Mouse (Mus musculus) limb, embryonic 14.5 days (tissue): ENCODE data around the gene 4930505A04Rik. TPM values are rescaled to one million over a fixed set of nuclear protein-coding genes. Genes with fewer than 3 reads are reported as not detected.

Source experiments
- ATAC-seq: fragments of 200-750 bp; cut with Nextera tagmentation; 2 replicates; pipeline ENCODE4 v1.8.0; 2017; ENCODE audit warnings: low read depth, moderate number of reproducible peaks, moderate TSS enrichment; ENCODE audit not compliant: low FRiP score
- DNase-seq: peaks from one replicate; pipeline ENCODE4 v3.0.0-alpha.2; 2015; ENCODE audit warnings: low spot score
- H3K27ac ChIP-seq: fragments of 300-500 bp; sonication (generic); replicated peaks from 2 replicates; pipeline ENCODE4 v1.5.1; 2014; ENCODE audit warnings: low read depth, mild to moderate bottlenecking, low read length, moderate library complexity, mixed read lengths
- H3K27me3 ChIP-seq: fragments of 300-500 bp; sonication (generic); 2 replicates; pipeline ENCODE4 v1.6.1; 2014; ENCODE audit warnings: low read length, mixed read lengths; ENCODE audit not compliant: control insufficient read depth, insufficient read depth
- H3K36me3 ChIP-seq: fragments of 300-500 bp; sonication (generic); 2 replicates; pipeline ENCODE4 v1.6.1; 2014; ENCODE audit warnings: mild to moderate bottlenecking, low read length, moderate library complexity, mixed read lengths; ENCODE audit not compliant: control insufficient read depth, insufficient read depth
- H3K4me1 ChIP-seq: fragments of 300-500 bp; sonication (generic); 2 replicates; pipeline ENCODE4 v1.6.1; 2014; ENCODE audit warnings: antibody characterized with exemption, low read length, mixed read lengths; ENCODE audit not compliant: control insufficient read depth, insufficient read depth
- H3K4me2 ChIP-seq: fragments of 300-500 bp; sonication (generic); replicated peaks from 2 replicates; pipeline ENCODE4 v1.6.1; 2014; ENCODE audit warnings: low read depth, mild to moderate bottlenecking, low read length, moderate library complexity; ENCODE audit not compliant: severe bottlenecking
- H3K4me3 ChIP-seq: fragments of 300-500 bp; sonication (generic); replicated peaks from 2 replicates; pipeline ENCODE4 v1.5.1; 2014; ENCODE audit warnings: low read length
- H3K9ac ChIP-seq: fragments of 300-500 bp; sonication (generic); 2 replicates; pipeline ENCODE4 v1.6.1; 2014; ENCODE audit warnings: mild to moderate bottlenecking, low read depth, low read length, moderate library complexity; ENCODE audit not compliant: severe bottlenecking
- H3K9me3 ChIP-seq: fragments of 300-500 bp; sonication (generic); 2 replicates; pipeline ENCODE4 v1.6.1; 2016; ENCODE audit warnings: low read length; ENCODE audit not compliant: control insufficient read depth
- POLR2A ChIP-seq: fragments of 200-500 bp; IDR thresholded peaks from 2 replicates; pipeline ENCODE4 v1.8.0; 2012; ENCODE audit warnings: inconsistent platforms, mild to moderate bottlenecking, moderate library complexity, borderline replicate concordance; ENCODE audit not compliant: insufficient read depth, insufficient read length; ENCODE audit errors: extremely low read depth
- WGBS: fragments of 180-500 bp; shearing (Covaris S2); extraction: QIAGEN DNeasy Blood & Tissue Kit; methylation state at CpG from one replicate; pipeline ENCODE4 v1.1.7; 2014; 5-methylcytosine and 5-hydroxymethylcytosine counted together
- polyA plus RNA-seq, 2 experiments: library from polyadenylated mRNA; depleted of rRNA in 1 of 2; stranded (reverse) in 1 of 2; unstranded in 1 of 2; fragments of >200 nt; fragmentation: Nextera tagmentation in 1 of 2; extraction: Ambion mirVana in 1 of 2; gene quantifications; 2 replicates each; pipeline versions ENCODE4 v1.2.1 to v1.2.3; 2012 to 2014

The 4930505A04Rik gene
- polyA plus RNA-seq, 2 experiments, result not detected

GRCm38 (mm10) chr11:30491515-30492260 is 20.1 kb upstream of the 4930505A04Rik start:
- Histone ChIP-seq H3K9me3 (no peaks in the 10 kb centered on the region), H3K4me1 (no peaks in the 10 kb centered on the region), H3K9ac (no peak overlapping the region), H3K27me3 (no peaks in the 10 kb centered on the region), H3K4me3 (no peak overlapping the region), H3K36me3 (no peaks in the 10 kb centered on the region), H3K27ac (no peak overlapping the region), H3K4me2 (no peak overlapping the region)
- no peak for TF ChIP-seq POLR2A
- no peak for ATAC-seq
- no peak for DNase-seq

DNA sequence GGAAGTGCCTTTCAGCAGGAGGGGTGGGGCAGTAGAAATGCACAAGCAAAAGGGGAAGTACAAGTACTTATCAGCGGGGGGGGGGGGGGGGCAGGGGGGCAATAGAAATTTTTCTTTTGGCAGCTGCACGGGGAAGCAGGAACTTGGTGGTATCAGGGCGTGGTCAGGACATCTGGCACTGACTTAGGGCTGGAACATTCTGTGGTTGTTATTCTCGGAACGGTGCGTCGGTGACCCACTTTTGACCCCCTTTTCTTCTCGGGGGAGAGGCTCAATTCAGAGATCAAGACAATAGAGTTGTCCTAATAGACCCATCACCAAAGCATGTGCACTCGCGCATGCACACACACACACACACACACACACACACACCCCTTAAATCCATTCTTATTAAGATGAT is 16.6 kb upstream of the 4930505A04Rik start:
- Histone ChIP-seq H3K27ac (no peak overlapping the region), H3K4me1 (no peaks in the 10 kb centered on the region), H3K9me3 (no peaks in the 10 kb centered on the region), H3K36me3 (no peaks in the 10 kb centered on the region), H3K4me3 (no peak overlapping the region), H3K4me2 (no peak overlapping the region), H3K9ac (no peak overlapping the region), H3K27me3 (no peaks in the 10 kb centered on the region)
- no peak for DNase-seq
- ATAC-seq, result no peak
- WGBS, result 88% methylated on average over 9 of the region's 10 CpGs
- TF ChIP-seq POLR2A, result no peak

- no peaks in the 10 kb centered on the region for H3K36me3 ChIP-seq
- no peak overlapping the region for H3K9ac ChIP-seq
- no peak overlapping the region for H3K4me3 ChIP-seq
- 73% methylated on average over 4 of the region's 4 CpGs for WGBS
- H3K4me2 ChIP-seq, result no peak overlapping the region
- H3K27ac ChIP-seq, result no peak overlapping the region
- H3K27me3 ChIP-seq, result no peaks in the 10 kb centered on the region
- TF ChIP-seq POLR2A, result no peak
- H3K4me1 ChIP-seq, result no peaks in the 10 kb centered on the region
- DNase-seq (no peak), ATAC-seq (no peak)
- no peaks in the 10 kb centered on the region for H3K9me3 ChIP-seq
Observed at GRCm38 (mm10) chr11:30483286-30483685, 11.7 kb upstream of the 4930505A04Rik start.

DNA sequence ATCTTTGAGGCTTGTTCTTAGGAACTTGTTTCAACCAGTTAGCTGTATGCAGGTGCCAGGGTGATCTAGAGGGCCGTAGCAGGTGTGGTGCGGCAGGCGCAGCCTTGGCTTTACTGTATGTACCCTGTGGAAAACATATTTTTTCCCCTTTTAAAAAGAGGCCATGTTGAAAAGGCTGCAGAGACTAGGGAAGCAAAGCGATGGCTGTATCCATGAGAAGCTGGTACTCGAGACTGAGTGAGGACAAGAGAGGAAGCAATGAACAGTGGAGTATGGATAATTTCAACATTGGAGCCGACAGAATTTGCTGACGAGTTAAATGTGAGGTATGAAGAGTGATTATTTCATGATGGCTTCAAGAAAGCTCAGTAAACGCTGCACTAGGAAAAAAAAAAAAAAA is 440 bp downstream of the 4930505A04Rik start:
- H3K9ac ChIP-seq, result 0 out of 2 replicates have a peak overlapping the region, but pooled peaks have one; percentile 55
- WGBS, result 70% methylated on average over 8 of the region's 8 CpGs
- TF ChIP-seq POLR2A, result no peak
- peaks cover 12% of the 10 kb centered on the region for H3K4me1 ChIP-seq
- H3K27ac ChIP-seq, result peak overlapping the region; percentile 80
- H3K36me3 ChIP-seq, result no peaks in the 10 kb centered on the region
- H3K4me2 ChIP-seq, result peak overlapping the region; percentile 54
- H3K4me3 ChIP-seq, result peak overlapping the region; percentile 39
- H3K27me3 ChIP-seq, result no peaks in the 10 kb centered on the region
- no peak for ATAC-seq
- H3K9me3 ChIP-seq, result no peaks in the 10 kb centered on the region
- DNase-seq, result no peak

- TF ChIP-seq POLR2A, result no peak
- WGBS, result 87% methylated on average over 4 of the region's 4 CpGs
- ATAC-seq, result no peak
Observed at GRCm38 (mm10) chr11:30454331-30454730, 17.3 kb downstream of the 4930505A04Rik start.

GRCm38 (mm10) chr11:30448126-30448525 is 23.5 kb downstream of the 4930505A04Rik start:
- Histone ChIP-seq H3K36me3 (no peaks in the 10 kb centered on the region), H3K4me1 (no peaks in the 10 kb centered on the region), H3K27me3 (no peaks in the 10 kb centered on the region), H3K4me2 (no peak overlapping the region), H3K9me3 (no peaks in the 10 kb centered on the region), H3K27ac (no peak overlapping the region), H3K9ac (no peak overlapping the region), H3K4me3 (no peak overlapping the region)
- 89% methylated on average over 2 of the region's 2 CpGs for WGBS
- ATAC-seq (no peak), DNase-seq (no peak)
- TF ChIP-seq POLR2A, result no peak

More at GRCm38 (mm10) chr11:30454331-30454730, 17.3 kb downstream of the 4930505A04Rik start:
- Histone ChIP-seq H3K27ac (no peak overlapping the region), H3K36me3 (no peaks in the 10 kb centered on the region), H3K4me2 (no peak overlapping the region), H3K9ac (no peak overlapping the region), H3K4me3 (no peak overlapping the region), H3K27me3 (no peaks in the 10 kb centered on the region), H3K4me1 (no peaks in the 10 kb centered on the region), H3K9me3 (no peaks in the 10 kb centered on the region)
- DNase-seq, result no peak
